Mouse (Mus musculus): ENCODE results near the gene Nsun4. TPM values are rescaled to one million over a fixed set of nuclear protein-coding genes. Genes with fewer than 3 reads are reported as not detected.

The Nsun4 gene
- total RNA-seq, 2 experiments from 2014 or later: 9.0 to 11.0 TPM

- no peak for DNase-seq (ENCODE audit: low spot score in 2 of 2)
- intact Hi-C loops (cut with DNase I): no loop called here
Measured at GRCm38 (mm10) chr4:116049211-116049610, 4.5 kb downstream of the Nsun4 start.

GRCm38 (mm10) chr4:116048130-116048920, 5.4 kb downstream of the Nsun4 start:
- no peak for DNase-seq (ENCODE audit: low spot score in 2 of 2)
- intact Hi-C loops (cut with DNase I): no loop called here

GRCm38 (mm10) chr4:116047681-116048080, 6.0 kb downstream of the Nsun4 start:
- no peak for DNase-seq (ENCODE audit: low spot score in 2 of 2)
- intact Hi-C loops (cut with DNase I): no loop called here

GRCm38 (mm10) chr4:116046604-116047003, 7.1 kb downstream of the Nsun4 start:
- intact Hi-C loops (cut with DNase I): no loop called here
- no peak for DNase-seq (ENCODE audit: low spot score in 2 of 2)

- no peak for DNase-seq (ENCODE audit: low spot score in 2 of 2)
- intact Hi-C loops (cut with DNase I): no loop called here
Measured at GRCm38 (mm10) chr4:116042186-116042585, 11.5 kb downstream of the Nsun4 start.

- DNase-seq (ENCODE audit: low spot score in 2 of 2): no peak
- intact Hi-C loops (cut with DNase I): no loop called here
Measured at GRCm38 (mm10) chr4:116040466-116040865, 13.2 kb downstream of the Nsun4 start.

GRCm38 (mm10) chr4:116033374-116033773, 20.3 kb downstream of the Nsun4 start:
- peak; percentile 59 to 71 for DNase-seq (ENCODE audit: low spot score in 2 of 2)
- intact Hi-C loops (cut with DNase I): loop anchor here (1.0 kb wide), 1 partner anchor 17 kb away; no protein-coding TSS in a partner anchor

GRCm38 (mm10) chr4:116032906-116033305, 20.8 kb downstream of the Nsun4 start:
- no peak for DNase-seq (ENCODE audit: low spot score in 2 of 2)

GRCm38 (mm10) chr4:116017902-116018746, 35.6 kb downstream of the Nsun4 start, which contains the start of gene Faah:
Faah (minus strand) TSS chr4:116017926.
- intact Hi-C loops (cut with DNase I): no loop called here

More at GRCm38 (mm10) chr4:116032906-116033305, 20.8 kb downstream of the Nsun4 start:
- intact Hi-C loops (cut with DNase I): loop anchor here (1.0 kb wide), 1 partner anchor 17 kb away; no protein-coding TSS in a partner anchor

GRCm38 (mm10) chr4:116017300-116017901, 36.3 kb downstream of the Nsun4 start:
- DNase-seq (ENCODE audit: low spot score in 2 of 2): peak; percentile 77 to 83
- intact Hi-C loops (cut with DNase I): no loop called here

More at GRCm38 (mm10) chr4:116017902-116018746, 35.6 kb downstream of the Nsun4 start, which contains the start of gene Faah:
- no peak for DNase-seq (ENCODE audit: low spot score in 2 of 2)

- intact Hi-C loops (cut with DNase I): loop anchor here (1.0 kb wide), 1 partner anchor 16 kb away; no protein-coding TSS in a partner anchor
- DNase-seq (ENCODE audit: low spot score in 2 of 2): no peak
Measured at GRCm38 (mm10) chr4:116016862-116017299, 36.8 kb downstream of the Nsun4 start.

GRCm38 (mm10) chr4:116016396-116016795, 37.3 kb downstream of the Nsun4 start:
- no peak for DNase-seq (ENCODE audit: low spot score in 2 of 2)
- intact Hi-C loops (cut with DNase I): loop anchor here (1.0 kb wide), 1 partner anchor 17 kb away; no protein-coding TSS in a partner anchor

- DNase-seq (ENCODE audit: low spot score in 2 of 2): peak; percentile 66 to 70
- intact Hi-C loops (cut with DNase I): loop anchor here (1.0 kb wide), 1 partner anchor 17 kb away; no protein-coding TSS in a partner anchor
Measured at GRCm38 (mm10) chr4:116015996-116016395, 37.7 kb downstream of the Nsun4 start.

- intact Hi-C loops (cut with DNase I): no loop called here
- no peak for DNase-seq (ENCODE audit: low spot score in 2 of 2)
Measured at GRCm38 (mm10) chr4:116015502-116015901, 38.2 kb downstream of the Nsun4 start.

GRCm38 (mm10) chr4:116010186-116010585, 43.5 kb downstream of the Nsun4 start:
- DNase-seq (ENCODE audit: low spot score in 2 of 2): no peak
- intact Hi-C loops (cut with DNase I): no loop called here

- no peak for DNase-seq (ENCODE audit: low spot score in 2 of 2)
- intact Hi-C loops (cut with DNase I): no loop called here
Measured at GRCm38 (mm10) chr4:116001206-116001605, 52.5 kb downstream of the Nsun4 start.

- no peak for DNase-seq (ENCODE audit: low spot score in 2 of 2)
- intact Hi-C loops (cut with DNase I): no loop called here
Measured at GRCm38 (mm10) chr4:116000671-116001070, 53.0 kb downstream of the Nsun4 start.

- no peak for DNase-seq (ENCODE audit: low spot score in 2 of 2)
- intact Hi-C loops (cut with DNase I): no loop called here
Measured at GRCm38 (mm10) chr4:115996729-115997128, 56.9 kb downstream of the Nsun4 start.

- intact Hi-C loops (cut with DNase I): no loop called here
- DNase-seq (ENCODE audit: low spot score in 2 of 2): no peak
Measured at GRCm38 (mm10) chr4:115995376-115995730, 58.3 kb downstream of the Nsun4 start.

Data from left cerebral cortex, postnatal 36 days (tissue).